Mouse (Mus musculus) ES-E14 (cell line): ENCODE measurements around the gene Fbxw8.

Source experiments
- CHD2 ChIP-seq: IDR thresholded peaks from 2 replicates; pipeline ENCODE4 v1.6.1; 2014; ENCODE audit warnings: mild to moderate bottlenecking, low read depth, low read length, inconsistent platforms
- HCFC1 ChIP-seq: IDR thresholded peaks from 2 replicates; pipeline ENCODE4 v1.6.1; 2012; ENCODE audit warnings: low read length, inconsistent platforms, borderline replicate concordance; ENCODE audit not compliant: insufficient read depth
- MAFK ChIP-seq: IDR thresholded peaks from 2 replicates; pipeline ENCODE4 v1.6.1; 2014; ENCODE audit warnings: mild to moderate bottlenecking, low read depth, low read length, inconsistent platforms; ENCODE audit not compliant: insufficient read depth
- ZC3H11A ChIP-seq: IDR thresholded peaks from 2 replicates; pipeline ENCODE4 v1.6.1; 2012; ENCODE audit warnings: low read depth, mild to moderate bottlenecking, inconsistent platforms, low read length, borderline replicate concordance
- ZNF384 ChIP-seq: IDR thresholded peaks from 2 replicates; pipeline ENCODE4 v1.6.1; 2012; ENCODE audit warnings: low read depth, low read length, inconsistent platforms

GRCm38 (mm10) chr5:118015669-118016068 lies 139.6 kb downstream of the Fbxw8 start:
- TF ChIP-seq MAFK (no peak), ZC3H11A (no peak), CHD2 (no peak), HCFC1 (no peak), ZNF384 (no peak)
